Mouse (Mus musculus): ENCODE measurements at regions not wholly inside any gene's neighbourhood (a gene's known extent, or its start where the extent isn't known, plus 50 kb on each side); places are given as distances from the start of the nearest gene placed in this dataset.
"Not testable (repeated sequence)": the region's sequence is repeated elsewhere in the genome, so short reads cannot be mapped to it uniquely, and the experiment has no call there.

- no peak for DNase-seq
Measured at GRCm38 (mm10) chr2:133748493-133748892, 196.5 kb downstream of the Bmp2 start.

DNA sequence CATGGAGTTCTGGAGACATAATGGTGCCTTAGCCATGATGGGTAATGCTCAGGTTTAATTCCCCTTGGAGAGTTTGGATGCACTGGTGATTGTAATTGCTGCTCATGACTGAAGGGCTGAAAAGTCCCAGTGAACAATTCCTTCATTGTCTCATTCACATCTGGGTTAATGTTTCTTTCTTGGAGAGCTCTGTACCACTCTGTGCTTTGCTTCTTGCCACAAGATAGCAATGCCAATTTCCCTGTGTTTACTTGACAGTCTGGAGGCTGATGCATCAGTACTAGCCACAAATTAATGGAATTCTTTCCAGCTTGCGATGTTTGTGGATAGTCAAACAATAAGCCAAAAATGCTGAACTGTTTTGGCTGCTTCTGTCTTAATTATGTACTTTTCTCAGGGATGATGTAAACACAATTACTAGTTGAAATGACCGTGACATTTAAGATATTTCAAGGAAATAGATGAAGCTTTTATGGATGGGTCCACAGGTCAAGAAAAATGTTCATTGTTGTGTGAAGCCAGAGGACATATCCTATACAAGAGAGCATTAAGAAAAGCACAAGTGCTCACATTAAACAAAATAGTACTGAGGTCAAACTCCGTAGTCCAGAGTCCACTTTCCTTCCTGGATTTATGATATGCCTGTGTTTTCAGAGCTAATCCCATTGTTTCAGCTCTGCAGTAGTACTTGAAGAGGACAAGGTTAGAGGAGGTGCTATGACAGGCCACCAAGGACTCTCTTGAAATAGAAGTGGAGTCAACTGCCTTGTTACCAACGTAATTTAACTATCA, 198.1 kb downstream of the Bmp2 start:
- no peak for DNase-seq

DNA sequence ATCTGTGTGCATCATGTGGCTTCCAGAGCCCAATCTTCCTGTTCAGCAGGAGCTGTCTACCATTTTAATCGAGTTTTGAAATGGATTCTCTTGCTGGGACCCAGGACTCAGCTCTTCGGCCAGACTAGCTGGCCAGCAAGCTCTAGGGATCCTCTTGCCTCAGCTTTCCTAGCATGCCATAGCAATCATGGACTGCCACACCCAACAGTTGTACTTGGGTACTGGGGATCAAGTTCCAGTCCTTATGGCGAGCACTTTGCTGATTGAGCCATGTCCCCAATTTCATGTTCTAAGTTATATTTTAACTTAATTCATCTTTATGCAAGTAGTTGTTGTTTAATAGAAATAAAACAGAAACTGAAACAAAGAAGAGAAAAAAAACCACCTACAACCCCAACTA, 202.1 kb downstream of the Bmp2 start:
- no peak for DNase-seq

DNA sequence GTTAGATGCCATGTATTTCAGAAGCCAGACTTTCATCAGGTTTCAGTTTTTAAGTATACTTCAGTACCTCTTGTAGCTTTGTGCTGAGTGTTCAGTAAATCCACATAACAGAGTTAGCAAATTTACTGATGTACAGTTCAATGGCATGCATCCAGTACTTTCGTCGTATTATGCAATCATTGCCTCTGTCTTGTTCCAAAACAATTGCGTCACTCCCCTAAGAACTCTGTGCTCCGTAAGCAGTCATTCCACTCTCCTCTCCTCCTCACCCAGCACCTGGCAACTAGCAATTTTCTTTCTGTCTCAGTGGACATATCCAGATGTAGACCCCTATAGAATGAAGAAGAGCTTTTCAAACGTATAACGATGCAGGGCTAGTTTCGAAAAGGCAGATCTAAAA, 209.5 kb downstream of the Bmp2 start:
- peak; percentile 41 to 62 for DNase-seq

- no peak for DNase-seq
Measured at GRCm38 (mm10) chr2:133768546-133768945, 216.6 kb downstream of the Bmp2 start.

GRCm38 (mm10) chr2:133783588-133784342, 231.8 kb downstream of the Bmp2 start:
- no peak for DNase-seq

DNA sequence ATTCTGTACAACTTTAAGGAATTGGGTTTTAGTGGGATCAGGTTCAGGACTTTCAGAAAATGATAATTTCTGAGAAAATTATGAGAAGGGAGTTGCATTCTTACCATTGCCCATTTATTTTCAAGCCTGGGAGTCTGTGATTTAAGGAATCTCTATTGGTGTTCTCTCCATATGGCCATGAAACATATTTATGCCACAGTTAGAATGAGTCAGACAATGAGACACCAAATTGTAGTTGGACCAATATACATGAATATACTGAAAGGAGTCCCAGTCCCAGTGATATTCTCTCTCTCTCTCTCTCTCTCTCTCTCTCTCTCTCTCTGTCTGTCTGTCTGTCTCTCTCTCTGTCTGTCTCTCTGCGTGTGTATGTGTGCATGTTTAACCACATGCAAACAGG, 239.1 kb downstream of the Bmp2 start:
- DNase-seq, result no peak

DNA sequence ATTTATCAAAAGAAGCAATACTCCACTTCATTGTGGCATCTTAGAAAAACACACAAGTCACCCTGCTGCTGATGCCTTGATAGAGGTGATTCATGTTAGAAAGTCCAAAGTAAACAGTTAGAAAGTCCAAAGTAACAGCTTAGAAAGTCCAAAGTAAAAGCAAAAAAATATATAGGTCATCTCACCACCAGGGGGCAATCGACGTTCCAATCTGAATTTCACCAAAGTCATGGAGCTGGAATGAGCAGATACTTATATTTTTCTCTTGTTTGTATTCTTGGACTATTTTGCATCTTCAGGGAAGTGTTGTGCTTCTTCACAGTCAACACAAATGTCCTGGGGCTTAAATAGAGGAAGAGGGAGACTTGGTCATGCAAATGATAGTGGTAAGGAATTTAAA, 241.3 kb downstream of the Bmp2 start:
- DNase-seq, result peak; percentile 1 to 42

GRCm38 (mm10) chr2:133802666-133803065, 250.7 kb downstream of the Bmp2 start:
- DNase-seq, result no peak

- no peak for DNase-seq
Measured at GRCm38 (mm10) chr2:133821418-133821817, 269.5 kb downstream of the Bmp2 start.

DNA sequence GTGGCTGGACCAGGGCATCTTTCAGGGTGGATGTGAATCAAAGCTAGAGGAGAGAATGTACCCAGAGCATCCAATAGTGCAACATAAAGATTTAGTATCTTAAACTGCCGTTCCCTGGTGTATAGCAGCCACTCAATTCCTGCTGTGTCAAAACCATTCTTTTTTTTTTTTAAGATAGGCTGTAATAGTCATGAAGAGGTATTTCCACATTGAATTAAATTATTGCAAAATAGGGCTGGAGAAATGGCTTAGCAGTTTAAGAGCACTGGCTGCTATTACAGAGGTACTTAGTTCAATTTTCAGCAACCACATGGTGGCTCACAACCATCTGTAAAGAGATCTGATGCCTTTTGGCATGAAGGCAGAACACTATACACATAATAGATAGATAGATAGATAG, 277.4 kb downstream of the Bmp2 start:
- DNase-seq, result no peak

DNA sequence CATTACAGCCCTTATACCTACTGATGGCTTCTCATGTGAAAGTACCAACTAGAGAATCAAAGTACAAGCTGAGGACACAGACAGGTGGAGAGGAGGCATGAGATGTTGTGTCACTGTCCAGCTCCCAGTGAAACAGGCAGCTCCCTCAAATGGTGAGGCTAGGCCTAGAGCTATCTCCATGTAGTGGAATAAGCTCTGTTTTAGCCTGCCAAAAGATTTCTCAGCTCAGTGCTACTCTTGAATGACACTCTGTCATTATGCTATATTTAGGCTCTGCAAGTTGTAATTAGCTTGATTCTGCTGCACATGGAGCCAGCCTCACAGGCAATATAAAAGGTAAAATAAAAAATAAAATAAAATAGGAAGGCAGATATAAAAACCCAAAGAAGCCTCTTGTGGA, 298.5 kb downstream of the Bmp2 start:
- peak in 1 of 2 experiments; percentile 1 for DNase-seq

GRCm38 (mm10) chr2:133874982-133875381, 323.0 kb downstream of the Bmp2 start:
- DNase-seq, result not testable (repeated sequence)

DNA sequence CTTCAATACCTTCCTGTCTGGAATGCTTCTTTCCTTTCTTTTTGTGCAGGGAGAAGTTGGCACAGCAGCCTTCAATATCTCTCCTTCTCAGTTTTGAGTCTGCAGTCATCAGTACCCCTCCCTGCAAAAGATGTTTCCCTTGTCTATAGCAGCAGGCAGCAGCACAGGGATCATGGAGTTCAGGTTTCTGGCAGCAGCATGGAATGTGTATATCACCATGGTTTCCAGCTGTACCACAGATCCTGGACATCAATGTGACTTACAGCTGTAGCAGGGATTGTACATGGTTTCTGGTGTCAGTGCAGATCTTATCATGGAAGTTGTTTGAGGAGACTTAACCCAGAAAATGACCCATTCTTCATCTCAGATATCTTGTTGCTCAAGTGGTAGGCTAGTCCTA, 331.7 kb downstream of the Bmp2 start:
- no peak for DNase-seq

DNA sequence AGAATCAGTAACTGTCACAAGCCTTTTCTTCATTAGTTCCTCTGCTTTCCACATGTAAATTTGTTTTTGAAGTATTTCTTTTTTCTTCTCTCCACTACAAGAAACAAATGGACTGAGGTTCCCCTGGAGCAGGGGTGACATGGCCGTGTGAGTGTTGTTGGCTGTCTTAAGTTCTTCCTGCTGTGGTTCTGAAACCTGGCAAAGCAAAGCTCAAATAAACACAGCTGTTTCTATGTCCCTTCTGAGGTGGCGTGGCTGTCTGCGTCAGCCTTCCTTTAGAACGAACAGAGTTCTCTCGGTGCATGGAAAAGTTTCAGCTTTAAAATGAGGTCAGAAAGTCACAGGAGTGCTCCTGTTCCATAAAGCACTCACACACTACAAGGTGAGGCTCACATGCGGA, 354.3 kb downstream of the Bmp2 start:
- peak in 1 of 2 experiments; percentile 6 for DNase-seq
